Mouse (Mus musculus) limb, embryonic 14.5 days (tissue): Measurements from ENCODE around the gene Tldc2. TPM values are rescaled to one million over a fixed set of nuclear protein-coding genes. Genes with fewer than 3 reads are reported as not detected.

ENCODE experiments used
- ATAC-seq: fragments of 200-750 bp; cut with Nextera tagmentation; 2 replicates; pipeline ENCODE4 v1.8.0; 2017; ENCODE audit warnings: low read depth, moderate number of reproducible peaks, moderate TSS enrichment; ENCODE audit not compliant: low FRiP score
- DNase-seq: peaks from one replicate; pipeline ENCODE4 v3.0.0-alpha.2; 2015; ENCODE audit warnings: low spot score
- H3K27ac ChIP-seq: fragments of 300-500 bp; sonication (generic); replicated peaks from 2 replicates; pipeline ENCODE4 v1.5.1; 2014; ENCODE audit warnings: low read depth, mild to moderate bottlenecking, low read length, moderate library complexity, mixed read lengths
- H3K27me3 ChIP-seq: fragments of 300-500 bp; sonication (generic); 2 replicates; pipeline ENCODE4 v1.6.1; 2014; ENCODE audit warnings: low read length, mixed read lengths; ENCODE audit not compliant: control insufficient read depth, insufficient read depth
- H3K36me3 ChIP-seq: fragments of 300-500 bp; sonication (generic); 2 replicates; pipeline ENCODE4 v1.6.1; 2014; ENCODE audit warnings: mild to moderate bottlenecking, low read length, moderate library complexity, mixed read lengths; ENCODE audit not compliant: control insufficient read depth, insufficient read depth
- H3K4me1 ChIP-seq: fragments of 300-500 bp; sonication (generic); 2 replicates; pipeline ENCODE4 v1.6.1; 2014; ENCODE audit warnings: antibody characterized with exemption, low read length, mixed read lengths; ENCODE audit not compliant: control insufficient read depth, insufficient read depth
- H3K4me2 ChIP-seq: fragments of 300-500 bp; sonication (generic); replicated peaks from 2 replicates; pipeline ENCODE4 v1.6.1; 2014; ENCODE audit warnings: low read depth, mild to moderate bottlenecking, low read length, moderate library complexity; ENCODE audit not compliant: severe bottlenecking
- H3K4me3 ChIP-seq: fragments of 300-500 bp; sonication (generic); replicated peaks from 2 replicates; pipeline ENCODE4 v1.5.1; 2014; ENCODE audit warnings: low read length
- H3K9ac ChIP-seq: fragments of 300-500 bp; sonication (generic); 2 replicates; pipeline ENCODE4 v1.6.1; 2014; ENCODE audit warnings: mild to moderate bottlenecking, low read depth, low read length, moderate library complexity; ENCODE audit not compliant: severe bottlenecking
- H3K9me3 ChIP-seq: fragments of 300-500 bp; sonication (generic); 2 replicates; pipeline ENCODE4 v1.6.1; 2016; ENCODE audit warnings: low read length; ENCODE audit not compliant: control insufficient read depth
- POLR2A ChIP-seq: fragments of 200-500 bp; IDR thresholded peaks from 2 replicates; pipeline ENCODE4 v1.8.0; 2012; ENCODE audit warnings: inconsistent platforms, mild to moderate bottlenecking, moderate library complexity, borderline replicate concordance; ENCODE audit not compliant: insufficient read depth, insufficient read length; ENCODE audit errors: extremely low read depth
- WGBS: fragments of 180-500 bp; shearing (Covaris S2); extraction: QIAGEN DNeasy Blood & Tissue Kit; methylation state at CpG from one replicate; pipeline ENCODE4 v1.1.7; 2014; 5-methylcytosine and 5-hydroxymethylcytosine counted together
- polyA plus RNA-seq, 2 experiments: library from polyadenylated mRNA; depleted of rRNA in 1 of 2; stranded (reverse) in 1 of 2; unstranded in 1 of 2; fragments of >200 nt; fragmentation: Nextera tagmentation in 1 of 2; extraction: Ambion mirVana in 1 of 2; gene quantifications; 2 replicates each; pipeline versions ENCODE4 v1.2.1 to v1.2.3; 2012 to 2014

The Tldc2 gene
- polyA plus RNA-seq, 2 experiments = not detected

DNA sequence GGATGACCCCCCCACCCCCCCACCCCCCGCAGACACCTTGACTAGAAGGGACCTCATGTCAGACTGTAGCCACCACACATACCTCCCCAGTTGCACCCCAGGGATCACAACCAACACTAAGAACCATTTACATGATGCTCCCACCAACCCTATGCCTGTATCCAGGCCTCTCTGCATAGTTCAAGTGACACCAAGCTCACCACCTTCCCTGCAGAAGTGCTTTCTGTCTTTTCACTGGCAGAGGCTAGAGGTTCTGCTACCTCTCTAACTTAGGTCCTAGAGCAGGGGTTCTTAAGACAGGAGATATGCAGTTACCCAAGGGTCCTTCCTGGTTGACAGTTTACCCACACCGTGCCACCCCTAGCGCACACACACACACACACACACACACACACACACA is 11.6 kb upstream of the Tldc2 start:
- Histone ChIP-seq H3K36me3 (peaks cover 17% of the 10 kb centered on the region; the same call in 1 of the 2 replicates), H3K9me3 (no peaks in the 10 kb centered on the region), H3K27me3 (no peaks in the 10 kb centered on the region), H3K4me3 (peak overlapping the region; percentile 91), H3K4me1 (peaks cover 72% of the 10 kb centered on the region), H3K9ac (no peak overlapping the region), H3K27ac (no peak overlapping the region), H3K4me2 (peak overlapping the region; percentile 92)
- DNase-seq (no peak), ATAC-seq (no peak)
- TF ChIP-seq POLR2A = no peak
- 83% methylated on average over 3 of the region's 3 CpGs for WGBS

- Histone ChIP-seq H3K27me3 (no peaks in the 10 kb centered on the region), H3K9ac (no peak overlapping the region), H3K4me2 (peak overlapping the region; percentile 92), H3K27ac (peak overlapping the region; percentile 33; the same call in 1 of the 2 replicates), H3K36me3 (peaks cover 17% of the 10 kb centered on the region; the same call in 1 of the 2 replicates), H3K4me3 (peak overlapping the region; percentile 91), H3K4me1 (peaks cover 67% of the 10 kb centered on the region), H3K9me3 (no peaks in the 10 kb centered on the region)
- ATAC-seq (no peak), DNase-seq (no peak)
- no peak for TF ChIP-seq POLR2A
- 36% methylated on average over 3 of the region's 3 CpGs for WGBS
Observed at GRCm38 (mm10) chr2:157075685-157076084, 11.2 kb upstream of the Tldc2 start.

- DNase-seq (no peak), ATAC-seq (no peak)
- TF ChIP-seq POLR2A = no peak
- H3K9ac ChIP-seq = 0 out of 2 replicates have a peak overlapping the region, but pooled peaks have one; percentile 3
- no peaks in the 10 kb centered on the region for H3K27me3 ChIP-seq
- peaks cover 59% of the 10 kb centered on the region for H3K4me1 ChIP-seq
- peaks cover 17% of the 10 kb centered on the region; the same call in 1 of the 2 replicates for H3K36me3 ChIP-seq
- WGBS = 82% methylated on average over 7 of the region's 7 CpGs
- no peaks in the 10 kb centered on the region for H3K9me3 ChIP-seq
- peak overlapping the region; percentile 92 for H3K4me2 ChIP-seq
- H3K27ac ChIP-seq = no peak overlapping the region
- peak overlapping the region; percentile 91 for H3K4me3 ChIP-seq
Observed at GRCm38 (mm10) chr2:157076585-157076984, 10.3 kb upstream of the Tldc2 start.

DNA sequence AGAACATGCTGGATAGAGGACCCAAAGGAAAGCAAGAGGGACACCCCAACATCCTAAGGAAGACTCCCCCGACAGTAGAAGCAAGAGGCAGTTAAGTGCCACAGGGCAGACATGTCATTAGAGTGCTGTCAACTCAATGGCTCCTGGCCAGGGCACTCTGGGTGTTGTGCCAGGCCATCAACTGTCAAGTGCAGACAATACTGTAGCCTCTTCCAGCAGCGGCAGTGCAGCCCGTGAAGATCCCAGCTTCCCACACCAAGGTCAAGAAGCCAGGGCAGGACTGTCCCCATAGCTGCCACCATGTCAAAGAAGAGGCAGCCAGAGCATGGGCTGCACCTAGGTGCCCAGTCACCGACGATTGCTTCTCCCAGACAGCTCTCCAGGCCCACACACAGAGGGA is 9.7 kb upstream of the Tldc2 start:
- TF ChIP-seq POLR2A = no peak
- ATAC-seq (no peak), DNase-seq (no peak)
- H3K9me3 ChIP-seq = no peaks in the 10 kb centered on the region
- no peak overlapping the region for H3K27ac ChIP-seq
- H3K4me2 ChIP-seq = peak overlapping the region; percentile 92
- H3K27me3 ChIP-seq = no peaks in the 10 kb centered on the region
- peaks cover 54% of the 10 kb centered on the region for H3K4me1 ChIP-seq
- 32% methylated on average over 5 of the region's 5 CpGs for WGBS
- peak overlapping the region; percentile 91 for H3K4me3 ChIP-seq
- peaks cover 17% of the 10 kb centered on the region; the same call in 1 of the 2 replicates for H3K36me3 ChIP-seq
- peak overlapping the region; percentile 96 for H3K9ac ChIP-seq

GRCm38 (mm10) chr2:157077641-157078058 is 9.2 kb upstream of the Tldc2 start:
- 0% methylated on average over 15 of the region's 15 CpGs for WGBS
- H3K27me3 ChIP-seq = no peaks in the 10 kb centered on the region
- peak overlapping the region; percentile 91 for H3K4me3 ChIP-seq
- H3K9ac ChIP-seq = peak overlapping the region; percentile 96
- H3K36me3 ChIP-seq = peaks cover 17% of the 10 kb centered on the region; the same call in 1 of the 2 replicates
- H3K27ac ChIP-seq = peak overlapping the region; percentile 98
- H3K9me3 ChIP-seq = no peaks in the 10 kb centered on the region
- H3K4me1 ChIP-seq = peaks cover 49% of the 10 kb centered on the region
- no peak for TF ChIP-seq POLR2A
- DNase-seq = peak; percentile 74
- no peak for ATAC-seq
- H3K4me2 ChIP-seq = peak overlapping the region; percentile 92
